Mouse (Mus musculus): Measurements from ENCODE around the gene Susd3. TPM values are rescaled to one million over a fixed set of nuclear protein-coding genes. Genes with fewer than 3 reads are reported as not detected.

Gene Susd3
- polyA plus RNA-seq, 1 experiment from 2014 or later, result 1.2 TPM

GRCm38 (mm10) chr13:49214454-49214853 lies 34.1 kb downstream of the Susd3 start:
- Histone ChIP-seq H3K4me2 (ENCODE audit: low read depth, severe bottlenecking) (no peak overlapping the region), H3K4me3 (ENCODE audit: low read depth, low read length) (no peak overlapping the region), H3K9ac (ENCODE audit: low read length) (no peak overlapping the region), H3K4me1 (ENCODE audit: control insufficient read depth, insufficient read depth, low read length) (peaks cover 6% of the 10 kb centered on the region), H3K36me3 (ENCODE audit: control insufficient read depth, insufficient read depth, low read length) (no peaks in the 10 kb centered on the region), H3K9me3 (ENCODE audit: control insufficient read depth, low read length) (no peaks in the 10 kb centered on the region), H3K27ac (replicated peaks; ENCODE audit: low read depth, low read length) (no peak overlapping the region), H3K27me3 (ENCODE audit: control insufficient read depth, insufficient read depth, low read length) (no peaks in the 10 kb centered on the region)
- 84% methylated on average over 3 of the region's 3 CpGs for WGBS
- DNase-seq (ENCODE audit: low spot score) (no peak), ATAC-seq (ENCODE audit: insufficient number of reproducible peaks, low FRiP score, low TSS enrichment, low read depth) (no peak)

GRCm38 (mm10) chr13:49213531-49213932 lies 35.0 kb downstream of the Susd3 start:
- ATAC-seq (ENCODE audit: insufficient number of reproducible peaks, low FRiP score, low TSS enrichment, low read depth) (no peak), DNase-seq (ENCODE audit: low spot score) (no peak)
- H3K9me3 ChIP-seq (ENCODE audit: control insufficient read depth, low read length), result no peaks in the 10 kb centered on the region
- H3K36me3 ChIP-seq (ENCODE audit: control insufficient read depth, insufficient read depth, low read length), result no peaks in the 10 kb centered on the region
- H3K27ac ChIP-seq (replicated peaks; ENCODE audit: low read depth, low read length), result no peak overlapping the region
- peaks cover 6% of the 10 kb centered on the region for H3K4me1 ChIP-seq (ENCODE audit: control insufficient read depth, insufficient read depth, low read length)
- no peaks in the 10 kb centered on the region for H3K27me3 ChIP-seq (ENCODE audit: control insufficient read depth, insufficient read depth, low read length)
- H3K9ac ChIP-seq (ENCODE audit: low read length), result no peak overlapping the region
- H3K4me2 ChIP-seq (ENCODE audit: low read depth, severe bottlenecking), result no peak overlapping the region
- H3K4me3 ChIP-seq (ENCODE audit: low read depth, low read length), result no peak overlapping the region
- WGBS, result 69% methylated on average over 4 of the region's 4 CpGs

GRCm38 (mm10) chr13:49212711-49213500 lies 35.6 kb downstream of the Susd3 start:
- Histone ChIP-seq H3K4me3 (ENCODE audit: low read depth, low read length) (no peak overlapping the region), H3K27ac (replicated peaks; ENCODE audit: low read depth, low read length) (no peak overlapping the region), H3K36me3 (ENCODE audit: control insufficient read depth, insufficient read depth, low read length) (no peaks in the 10 kb centered on the region), H3K4me1 (ENCODE audit: control insufficient read depth, insufficient read depth, low read length) (peaks cover 6% of the 10 kb centered on the region), H3K9ac (ENCODE audit: low read length) (no peak overlapping the region), H3K9me3 (ENCODE audit: control insufficient read depth, low read length) (no peaks in the 10 kb centered on the region), H3K27me3 (ENCODE audit: control insufficient read depth, insufficient read depth, low read length) (no peaks in the 10 kb centered on the region), H3K4me2 (ENCODE audit: low read depth, severe bottlenecking) (no peak overlapping the region)
- WGBS, result 89% methylated on average over 4 of the region's 4 CpGs
- DNase-seq (ENCODE audit: low spot score), result no peak
- no peak for ATAC-seq (ENCODE audit: insufficient number of reproducible peaks, low FRiP score, low TSS enrichment, low read depth)

GRCm38 (mm10) chr13:49209306-49209705 lies 39.2 kb downstream of the Susd3 start:
- WGBS, result 61% methylated on average over 7 of the region's 7 CpGs
- H3K9ac ChIP-seq (ENCODE audit: low read length), result no peak overlapping the region
- ATAC-seq (ENCODE audit: insufficient number of reproducible peaks, low FRiP score, low TSS enrichment, low read depth), result no peak

GRCm38 (mm10) chr13:49206341-49206740 lies 42.2 kb downstream of the Susd3 start:
- H3K27me3 ChIP-seq (ENCODE audit: control insufficient read depth, insufficient read depth, low read length), result no peaks in the 10 kb centered on the region
- no peak overlapping the region for H3K9ac ChIP-seq (ENCODE audit: low read length)
- H3K36me3 ChIP-seq (ENCODE audit: control insufficient read depth, insufficient read depth, low read length), result no peaks in the 10 kb centered on the region
- no peak for ATAC-seq (ENCODE audit: insufficient number of reproducible peaks, low FRiP score, low TSS enrichment, low read depth)
- H3K4me2 ChIP-seq (ENCODE audit: low read depth, severe bottlenecking), result no peak overlapping the region
- no peak overlapping the region for H3K27ac ChIP-seq (replicated peaks; ENCODE audit: low read depth, low read length)
- 93% methylated on average over 2 of the region's 2 CpGs for WGBS
- no peaks in the 10 kb centered on the region for H3K4me1 ChIP-seq (ENCODE audit: control insufficient read depth, insufficient read depth, low read length)
- no peak overlapping the region for H3K4me3 ChIP-seq (ENCODE audit: low read depth, low read length)
- DNase-seq (ENCODE audit: low spot score), result no peak
- no peaks in the 10 kb centered on the region for H3K9me3 ChIP-seq (ENCODE audit: control insufficient read depth, low read length)

More at GRCm38 (mm10) chr13:49209306-49209705, 39.2 kb downstream of the Susd3 start:
- Histone ChIP-seq H3K4me2 (ENCODE audit: low read depth, severe bottlenecking) (no peak overlapping the region), H3K27ac (replicated peaks; ENCODE audit: low read depth, low read length) (no peak overlapping the region), H3K36me3 (ENCODE audit: control insufficient read depth, insufficient read depth, low read length) (no peaks in the 10 kb centered on the region), H3K9me3 (ENCODE audit: control insufficient read depth, low read length) (no peaks in the 10 kb centered on the region), H3K4me3 (ENCODE audit: low read depth, low read length) (no peak overlapping the region), H3K4me1 (ENCODE audit: control insufficient read depth, insufficient read depth, low read length) (no peaks in the 10 kb centered on the region), H3K27me3 (ENCODE audit: control insufficient read depth, insufficient read depth, low read length) (no peaks in the 10 kb centered on the region)
- DNase-seq (ENCODE audit: low spot score), result no peak

- Histone ChIP-seq H3K4me2 (ENCODE audit: low read depth, severe bottlenecking) (no peak overlapping the region), H3K4me1 (ENCODE audit: control insufficient read depth, insufficient read depth, low read length) (no peaks in the 10 kb centered on the region), H3K4me3 (ENCODE audit: low read depth, low read length) (no peak overlapping the region), H3K9ac (ENCODE audit: low read length) (no peak overlapping the region), H3K36me3 (ENCODE audit: control insufficient read depth, insufficient read depth, low read length) (no peaks in the 10 kb centered on the region), H3K9me3 (ENCODE audit: control insufficient read depth, low read length) (no peaks in the 10 kb centered on the region), H3K27ac (replicated peaks; ENCODE audit: low read depth, low read length) (no peak overlapping the region), H3K27me3 (ENCODE audit: control insufficient read depth, insufficient read depth, low read length) (no peaks in the 10 kb centered on the region)
- WGBS, result 51% methylated on average over 13 of the region's 13 CpGs
- DNase-seq (ENCODE audit: low spot score), result peak; percentile 89
- no peak for ATAC-seq (ENCODE audit: insufficient number of reproducible peaks, low FRiP score, low TSS enrichment, low read depth)
Measured at GRCm38 (mm10) chr13:49205381-49205998, 43.0 kb downstream of the Susd3 start.

- ATAC-seq (ENCODE audit: insufficient number of reproducible peaks, low FRiP score, low TSS enrichment, low read depth) (no peak), DNase-seq (ENCODE audit: low spot score) (no peak)
- Histone ChIP-seq H3K27me3 (ENCODE audit: control insufficient read depth, insufficient read depth, low read length) (no peaks in the 10 kb centered on the region), H3K4me1 (ENCODE audit: control insufficient read depth, insufficient read depth, low read length) (no peaks in the 10 kb centered on the region), H3K36me3 (ENCODE audit: control insufficient read depth, insufficient read depth, low read length) (no peaks in the 10 kb centered on the region), H3K9me3 (ENCODE audit: control insufficient read depth, low read length) (no peaks in the 10 kb centered on the region), H3K27ac (replicated peaks; ENCODE audit: low read depth, low read length) (no peak overlapping the region), H3K4me3 (ENCODE audit: low read depth, low read length) (no peak overlapping the region), H3K4me2 (ENCODE audit: low read depth, severe bottlenecking) (no peak overlapping the region), H3K9ac (ENCODE audit: low read length) (no peak overlapping the region)
- WGBS, result 87% methylated on average over 7 of the region's 7 CpGs
Measured at GRCm38 (mm10) chr13:49202556-49202955, 46.0 kb downstream of the Susd3 start.

- no peaks in the 10 kb centered on the region for H3K4me1 ChIP-seq (ENCODE audit: control insufficient read depth, insufficient read depth, low read length)
- no peak overlapping the region for H3K9ac ChIP-seq (ENCODE audit: low read length)
- H3K4me2 ChIP-seq (ENCODE audit: low read depth, severe bottlenecking), result no peak overlapping the region
- ATAC-seq (ENCODE audit: insufficient number of reproducible peaks, low FRiP score, low TSS enrichment, low read depth) (no peak), DNase-seq (ENCODE audit: low spot score) (no peak)
- no peak overlapping the region for H3K27ac ChIP-seq (replicated peaks; ENCODE audit: low read depth, low read length)
- H3K4me3 ChIP-seq (ENCODE audit: low read depth, low read length), result no peak overlapping the region
- no peaks in the 10 kb centered on the region for H3K36me3 ChIP-seq (ENCODE audit: control insufficient read depth, insufficient read depth, low read length)
- WGBS, result 94% methylated on average over 13 of the region's 13 CpGs
- H3K9me3 ChIP-seq (ENCODE audit: control insufficient read depth, low read length), result no peaks in the 10 kb centered on the region
- H3K27me3 ChIP-seq (ENCODE audit: control insufficient read depth, insufficient read depth, low read length), result no peaks in the 10 kb centered on the region
Measured at GRCm38 (mm10) chr13:49200688-49201087, 47.8 kb downstream of the Susd3 start.
